Mouse (Mus musculus) liver, postnatal 0 days (tissue): ENCODE results near the gene Lzic. TPM values are rescaled to one million over a fixed set of nuclear protein-coding genes. Genes with fewer than 3 reads are reported as not detected.

Experiments used
- ATAC-seq: fragments of 200-750 bp; cut with Nextera tagmentation; 2 replicates; pipeline ENCODE4 v1.8.0; 2017; ENCODE audit warnings: mild to moderate bottlenecking, moderate library complexity
- DNase-seq: peaks from one replicate; pipeline ENCODE4 v3.0.0-alpha.2; 2016
- H3K27ac ChIP-seq: fragments of 300-500 bp; sonication (generic); 2 replicates; pipeline ENCODE4 v1.5.1; 2014; ENCODE audit warnings: antibody characterized with exemption, moderate library complexity, mild to moderate bottlenecking, low read depth
- H3K27me3 ChIP-seq: fragments of 300-500 bp; sonication (generic); 2 replicates; pipeline ENCODE4 v1.6.1; 2014; ENCODE audit warnings: low read length, control low read depth, mixed read lengths; ENCODE audit not compliant: insufficient read depth
- H3K36me3 ChIP-seq: fragments of 300-500 bp; sonication (generic); replicated peaks from 2 replicates; pipeline ENCODE4 v1.6.1; 2014; ENCODE audit warnings: mild to moderate bottlenecking, control low read depth, low read length, moderate library complexity, mixed read lengths; ENCODE audit not compliant: insufficient read depth
- H3K4me1 ChIP-seq: fragments of 300-500 bp; sonication (generic); 2 replicates; pipeline ENCODE4 v1.6.1; 2014; ENCODE audit warnings: antibody characterized with exemption, mild to moderate bottlenecking, control low read depth; ENCODE audit not compliant: insufficient read depth
- H3K4me2 ChIP-seq: fragments of 300-500 bp; sonication (generic); 2 replicates; pipeline ENCODE4 v1.6.1; 2014; ENCODE audit warnings: low read depth, mild to moderate bottlenecking, low read length, moderate library complexity, mixed read lengths
- H3K4me3 ChIP-seq: fragments of 300-500 bp; sonication (generic); 2 replicates; pipeline ENCODE4 v1.5.1; 2014; ENCODE audit warnings: low read depth, low read length
- H3K9ac ChIP-seq: fragments of 300-500 bp; sonication (generic); replicated peaks from 2 replicates; pipeline ENCODE4 v1.6.1; 2014; ENCODE audit warnings: mild to moderate bottlenecking, moderate library complexity
- H3K9me3 ChIP-seq: fragments of 300-500 bp; sonication (generic); 2 replicates; pipeline ENCODE4 v1.6.1; 2016; ENCODE audit warnings: mild to moderate bottlenecking, control low read depth, low read length, mixed read lengths
- CTCF ChIP-seq: sonication (generic); IDR thresholded peaks from 2 replicates; pipeline ENCODE4 v1.5.1; 2016; ENCODE audit warnings: antibody characterized with exemption, low read depth
- EP300 ChIP-seq: IDR thresholded peaks from 2 replicates; pipeline ENCODE4 v1.6.1; 2016; ENCODE audit warnings: antibody characterized with exemption, low read depth, mild to moderate bottlenecking
- WGBS: fragments of 180-500 bp; shearing (Covaris S2); extraction: QIAGEN DNeasy Blood & Tissue Kit; methylation state at CpG from one replicate; pipeline ENCODE4 v1.1.7; 2014; ENCODE audit not compliant: insufficient replicate concordance; 5-methylcytosine and 5-hydroxymethylcytosine counted together
- polyA plus RNA-seq: library from polyadenylated mRNA; unstranded; fragments of >200 nt; fragmentation: Nextera tagmentation; extraction: Ambion mirVana; gene quantifications from 2 replicates; pipeline ENCODE4 v1.2.1, GENCODE M21; 2015

Lzic gene
- polyA plus RNA-seq, 1 experiment from 2014 or later: 8.2 TPM

DNA sequence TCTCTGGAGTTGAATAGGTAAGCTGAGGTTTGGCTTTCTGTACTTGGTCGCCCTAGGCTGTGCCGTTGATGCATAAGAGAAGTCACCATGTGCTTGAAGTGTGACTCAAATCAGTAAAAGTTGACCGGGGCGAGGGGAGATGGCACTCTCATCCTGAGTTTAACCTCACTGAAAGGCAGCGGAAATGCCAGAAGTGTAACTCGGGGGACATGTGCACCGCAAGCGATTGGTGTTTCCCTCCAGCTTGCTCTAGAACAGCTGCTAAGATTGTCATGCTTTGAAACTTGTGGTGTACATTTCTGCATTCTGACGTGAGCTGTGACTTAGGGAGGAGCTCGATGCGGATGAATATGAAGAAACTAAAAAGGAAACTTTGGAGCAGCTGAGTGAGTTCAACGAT lies 2.7 kb downstream of the Lzic start:
- H3K27me3 ChIP-seq: no peaks in the 10 kb centered on the region
- TF ChIP-seq EP300: no peak
- H3K27ac ChIP-seq: no peak overlapping the region
- ATAC-seq (no peak), DNase-seq (no peak)
- H3K9ac ChIP-seq: no peak overlapping the region
- H3K4me2 ChIP-seq: no peak overlapping the region
- WGBS: 89% methylated on average over 12 of the region's 12 CpGs
- peaks cover 32% of the 10 kb centered on the region for H3K36me3 ChIP-seq
- peaks cover 12% of the 10 kb centered on the region for H3K4me1 ChIP-seq
- H3K9me3 ChIP-seq: no peaks in the 10 kb centered on the region
- H3K4me3 ChIP-seq: no peak overlapping the region

DNA sequence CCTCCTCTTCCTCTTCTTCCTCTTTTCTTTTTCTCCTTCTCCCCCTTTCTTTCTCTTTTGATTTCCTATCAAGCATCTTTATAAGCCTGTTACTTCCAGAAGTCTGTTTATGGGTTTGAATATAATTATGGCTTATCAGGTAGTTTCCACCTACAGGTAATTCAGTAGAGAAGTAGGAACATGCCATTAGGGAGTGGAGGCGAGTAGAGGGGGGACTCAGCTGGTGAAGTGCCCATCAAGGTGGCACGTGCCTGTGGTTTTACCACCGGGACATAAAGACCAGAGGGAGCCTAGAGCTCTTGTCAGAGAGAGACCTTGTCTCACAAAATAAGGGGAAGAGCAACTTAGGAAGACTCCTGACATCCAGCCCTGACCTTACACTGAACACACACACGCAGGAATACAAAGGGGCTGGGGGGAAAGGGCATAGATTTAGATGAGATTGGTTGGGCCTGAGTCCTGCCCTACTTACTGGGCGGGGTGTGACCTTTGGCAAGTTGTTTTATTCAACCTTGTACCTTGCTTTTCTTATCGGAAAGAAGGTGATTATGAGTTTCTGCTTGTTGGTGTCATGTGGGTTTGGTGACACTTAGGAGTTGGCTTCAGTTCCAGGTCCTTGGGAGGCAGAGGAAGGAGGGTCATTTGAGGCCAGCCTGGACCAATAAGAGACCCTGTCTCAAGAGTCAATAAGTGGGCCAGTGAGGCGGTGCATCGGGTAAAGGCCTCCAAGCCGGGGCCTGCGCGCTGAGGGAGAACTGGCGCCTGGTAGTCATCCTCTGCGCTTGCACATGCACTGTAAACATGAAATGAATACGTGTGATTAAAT lies 4.6 kb downstream of the Lzic start:
- no peak for TF ChIP-seq CTCF
- WGBS: 87% methylated on average over 14 of the region's 14 CpGs
- H3K27ac ChIP-seq: no peak overlapping the region

GRCm38 (mm10) chr4:149491151-149491550 lies 6.1 kb downstream of the Lzic start:
- 0 out of 2 replicates have a peak, but pooled peaks cover under 1% of the 10 kb centered on the region for H3K4me1 ChIP-seq
- H3K9me3 ChIP-seq: no peaks in the 10 kb centered on the region
- TF ChIP-seq EP300 (no peak), CTCF (peak; percentile 51)
- H3K27ac ChIP-seq: no peak overlapping the region
- DNase-seq: no peak
- peaks cover 44% of the 10 kb centered on the region for H3K36me3 ChIP-seq
- H3K4me3 ChIP-seq: no peak overlapping the region
- 94% methylated on average over 3 of the region's 3 CpGs for WGBS
- no peak overlapping the region for H3K4me2 ChIP-seq
- no peak for ATAC-seq
- no peak overlapping the region for H3K9ac ChIP-seq
- no peaks in the 10 kb centered on the region for H3K27me3 ChIP-seq

More for the DNA sequence above, 4.6 kb downstream of the Lzic start:
- H3K9me3 ChIP-seq: no peaks in the 10 kb centered on the region
- no peak overlapping the region for H3K4me2 ChIP-seq
- no peak overlapping the region for H3K4me3 ChIP-seq
- peaks cover 5% of the 10 kb centered on the region for H3K4me1 ChIP-seq
- DNase-seq: no peak
- no peaks in the 10 kb centered on the region for H3K27me3 ChIP-seq
- H3K9ac ChIP-seq: no peak overlapping the region
- no peak for ATAC-seq
- H3K36me3 ChIP-seq: peaks cover 40% of the 10 kb centered on the region

DNA sequence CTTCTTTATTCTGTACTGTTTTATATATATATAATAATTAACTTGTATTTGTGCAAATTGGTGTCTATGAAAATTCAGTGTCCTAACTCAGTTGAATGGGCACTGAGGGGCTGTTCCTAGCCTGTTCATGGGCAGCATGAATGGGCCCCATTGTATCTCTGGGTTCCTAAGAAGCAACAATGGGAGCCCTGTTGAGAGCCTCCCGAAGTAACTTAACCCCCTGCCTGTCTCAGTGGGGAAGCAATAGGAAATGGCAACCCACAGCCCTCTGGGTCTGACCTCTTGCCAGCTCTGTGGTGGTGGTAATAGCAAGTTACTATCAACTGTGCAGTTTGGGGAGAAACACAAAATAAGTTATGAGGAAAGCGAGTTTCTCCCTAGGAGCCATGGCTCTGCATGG lies 11.6 kb downstream of the Lzic start:
- Histone ChIP-seq H3K27ac (no peak overlapping the region), H3K27me3 (no peaks in the 10 kb centered on the region), H3K9me3 (no peaks in the 10 kb centered on the region), H3K4me2 (no peak overlapping the region), H3K4me3 (no peak overlapping the region), H3K36me3 (peaks cover 27% of the 10 kb centered on the region), H3K4me1 (no peaks in the 10 kb centered on the region), H3K9ac (no peak overlapping the region)
- 70% methylated on average over 2 of the region's 2 CpGs for WGBS
- DNase-seq: no peak
- no peak for ATAC-seq
- TF ChIP-seq EP300: no peak
- no peak for TF ChIP-seq CTCF

- WGBS: 67% methylated on average over 8 of the region's 8 CpGs
- H3K36me3 ChIP-seq: peaks cover 22% of the 10 kb centered on the region
- no peak overlapping the region for H3K9ac ChIP-seq
- DNase-seq (no peak), ATAC-seq (no peak)
- no peaks in the 10 kb centered on the region for H3K27me3 ChIP-seq
- H3K9me3 ChIP-seq: no peaks in the 10 kb centered on the region
- H3K4me2 ChIP-seq: no peak overlapping the region
- TF ChIP-seq CTCF (no peak), EP300 (no peak)
- H3K27ac ChIP-seq: no peak overlapping the region
- H3K4me3 ChIP-seq: no peak overlapping the region
- H3K4me1 ChIP-seq: no peaks in the 10 kb centered on the region
Measured at GRCm38 (mm10) chr4:149498901-149499300, 13.9 kb downstream of the Lzic start.

- Histone ChIP-seq H3K4me2 (no peak overlapping the region), H3K9me3 (no peaks in the 10 kb centered on the region), H3K4me1 (no peaks in the 10 kb centered on the region), H3K36me3 (peaks cover 18% of the 10 kb centered on the region), H3K4me3 (no peak overlapping the region), H3K27me3 (no peaks in the 10 kb centered on the region), H3K27ac (no peak overlapping the region), H3K9ac (no peak overlapping the region)
- DNase-seq: no peak
- WGBS: 52% methylated on average over 5 of the region's 5 CpGs
- TF ChIP-seq CTCF: no peak
- no peak for TF ChIP-seq EP300
- ATAC-seq: no peak
Measured at GRCm38 (mm10) chr4:149499790-149500189, 14.8 kb downstream of the Lzic start.
